Comparison of ENCODE assay signal across 8 mouse cellular contexts in the genomic region with DNA sequence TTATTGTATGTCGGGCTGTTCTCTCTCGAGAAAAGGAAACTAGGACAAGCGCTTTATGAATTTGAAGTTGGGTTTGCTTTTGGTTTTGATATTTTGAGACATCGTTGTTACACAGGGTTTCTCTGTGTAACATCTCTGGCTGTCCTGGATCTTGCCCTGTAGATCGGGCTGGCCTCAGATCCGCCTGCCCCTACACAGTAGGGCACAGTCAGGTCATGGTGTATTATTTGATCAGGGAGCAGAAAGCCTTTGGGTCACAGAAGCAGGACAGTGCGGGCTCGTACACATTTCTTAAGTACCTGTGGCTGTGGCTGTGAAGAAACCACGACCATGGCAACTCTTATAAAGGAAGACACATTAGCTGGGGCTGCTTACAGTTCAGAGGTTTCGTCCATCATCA. TPM values are rescaled to one million over a fixed set of nuclear protein-coding genes. Genes with fewer than 3 reads are reported as not detected.
DNase-seq lines count a peak whose midpoint lies in the region; ATAC-seq and TF ChIP-seq lines count a peak whose summit lies in the region.

No protein-coding gene starts in this region.

- H3K36me3 ChIP-seq in kidney, postnatal 0 days (ENCODE audit: insufficient read depth, low read length) = peaks cover 23% of the 10 kb centered on the region
- H3K36me3 ChIP-seq in hindbrain, postnatal 0 days (ENCODE audit: insufficient read depth, low read length) = peaks cover 26% of the 10 kb centered on the region
- peaks cover 22% of the 10 kb centered on the region for H3K36me3 ChIP-seq in midbrain, postnatal 0 days (ENCODE audit: insufficient read depth, low read length)

- no peak for TF ChIP-seq CTCF in kidney, postnatal 0 days (IDR thresholded peaks at IDR 0.05; ENCODE audit: low read depth)
- no peak for TF ChIP-seq CTCF in cortical plate, adult 2 months (IDR thresholded peaks at IDR 0.05; ENCODE audit: extremely low read depth, insufficient read depth, low read length)
- TF ChIP-seq CTCF in hindbrain, postnatal 0 days (IDR thresholded peaks at IDR 0.05; ENCODE audit: low read depth) = no peak
- no peak for TF ChIP-seq CTCF in midbrain, postnatal 0 days (IDR thresholded peaks at IDR 0.05)

- H3K27ac ChIP-seq in kidney, postnatal 0 days = no peak overlapping the region
- no peak overlapping the region for H3K27ac ChIP-seq in cortical plate, adult 2 months (ENCODE audit: insufficient read depth, low read length)
- H3K27ac ChIP-seq in hindbrain, postnatal 0 days = no peak overlapping the region
- no peak overlapping the region for H3K27ac ChIP-seq in midbrain, postnatal 0 days (ENCODE audit: low read depth, low read length)

- peaks cover 3% of the 10 kb centered on the region; the same call in 1 of the 2 replicates for H3K4me1 ChIP-seq in kidney, postnatal 0 days (replicated peaks; ENCODE audit: insufficient read depth, low read length)
- H3K4me1 ChIP-seq in cortical plate, adult 2 months (ENCODE audit: control insufficient read depth, insufficient read depth, low read length) = peaks cover 5% of the 10 kb centered on the region
- peaks cover 17% of the 10 kb centered on the region; the same call in 1 of the 2 replicates for H3K4me1 ChIP-seq in hindbrain, postnatal 0 days (ENCODE audit: insufficient read depth, low read length)
- H3K4me1 ChIP-seq in midbrain, postnatal 0 days (ENCODE audit: insufficient read depth, low read length) = peaks cover 5% of the 10 kb centered on the region; the same call in 1 of the 2 replicates

- no peak for ATAC-seq in kidney, postnatal 0 days (replicated peaks; ENCODE audit: low FRiP score, low read depth)
- ATAC-seq in hindbrain, postnatal 0 days = no peak
- ATAC-seq in midbrain, postnatal 0 days (ENCODE audit: low FRiP score) = no peak

- no peak for TF ChIP-seq POLR2A in cortical plate, adult 2 months (IDR thresholded peaks at IDR 0.05; ENCODE audit: extremely low read depth, insufficient read depth, low read length)

- H3K27me3 ChIP-seq in kidney, postnatal 0 days (ENCODE audit: insufficient read depth, low read length) = no peaks in the 10 kb centered on the region
- no peaks in the 10 kb centered on the region for H3K27me3 ChIP-seq in hindbrain, postnatal 0 days (ENCODE audit: insufficient read depth, low read length)
- H3K27me3 ChIP-seq in midbrain, postnatal 0 days (ENCODE audit: insufficient read depth, low read length) = no peaks in the 10 kb centered on the region

- WGBS in kidney, postnatal 0 days = 14% methylated on average over 10 of the region's 10 CpGs
- 19% methylated on average over 10 of the region's 10 CpGs for WGBS in hindbrain, postnatal 0 days
- 30% methylated on average over 10 of the region's 10 CpGs for WGBS in midbrain, postnatal 0 days

- DNase-seq in kidney, postnatal 0 days (ENCODE audit: low spot score) = no peak
- no peak for DNase-seq in kidney, postnatal 14 days
- no peak for DNase-seq in hindbrain, postnatal 0 days (ENCODE audit: low spot score)
- no peak for DNase-seq in midbrain, postnatal 0 days (ENCODE audit: low spot score)
- DNase-seq in right cerebral cortex, adult 18-20 months = no peak
- no peak for DNase-seq in urinary bladder, adult 18-20 months (ENCODE audit: low spot score in 2 of 2)
- no peak for DNase-seq in embryo, embryonic 10 days (ENCODE audit: low spot score)

- peak overlapping the region; percentile 86 for H3K4me3 ChIP-seq in kidney, postnatal 0 days (replicated peaks; ENCODE audit: low read depth, low read length)
- H3K4me3 ChIP-seq in cortical plate, adult 2 months (ENCODE audit: insufficient read depth, low read length) = peak overlapping the region; percentile 72
- H3K4me3 ChIP-seq in hindbrain, postnatal 0 days (ENCODE audit: low read length) = peak overlapping the region; percentile 97
- H3K4me3 ChIP-seq in midbrain, postnatal 0 days (ENCODE audit: low read depth, low read length) = peak overlapping the region; percentile 70

- H3K9me3 ChIP-seq in kidney, postnatal 0 days (replicated peaks; ENCODE audit: low read length) = no peaks in the 10 kb centered on the region
- H3K9me3 ChIP-seq in hindbrain, postnatal 0 days (ENCODE audit: low read length) = no peaks in the 10 kb centered on the region
- no peaks in the 10 kb centered on the region for H3K9me3 ChIP-seq in midbrain, postnatal 0 days (ENCODE audit: low read length)

- peak overlapping the region; percentile 76 for H3K9ac ChIP-seq in kidney, postnatal 0 days (ENCODE audit: low read depth, low read length)
- peak overlapping the region; percentile 87 for H3K9ac ChIP-seq in hindbrain, postnatal 0 days (replicated peaks; ENCODE audit: low read length)
- H3K9ac ChIP-seq in midbrain, postnatal 0 days (replicated peaks; ENCODE audit: low read length, poor library complexity, severe bottlenecking) = peak overlapping the region; percentile 77

- H3K4me2 ChIP-seq in kidney, postnatal 0 days (ENCODE audit: low read length) = peak overlapping the region; percentile 56
- H3K4me2 ChIP-seq in hindbrain, postnatal 0 days (ENCODE audit: low read depth, low read length) = peak overlapping the region; percentile 86
- H3K4me2 ChIP-seq in midbrain, postnatal 0 days (ENCODE audit: low read depth, low read length, poor library complexity, severe bottlenecking) = peak overlapping the region; percentile 84

RNA-seq across cellular contexts. Expression of a gene that starts 0.7 kb away (rescaled TPM):
- polyA plus RNA-seq in kidney, postnatal 0 days (2015; fragmentation: Nextera tagmentation; extraction: Ambion mirVana) = 101 and 107 TPM in 2 replicates
- 54.9 and 59.1 TPM in 2 replicates for polyA plus RNA-seq in cortical plate, adult 2 months (2012; rRNA removed)
- 58.9 and 128 TPM in 2 replicates for total RNA-seq in hindbrain, postnatal 0 days (2014; rRNA removed)
- 64.9 and 65.2 TPM in 2 replicates for polyA plus RNA-seq in hindbrain, postnatal 0 days (2015; fragmentation: Nextera tagmentation; extraction: Ambion mirVana)
- total RNA-seq in midbrain, postnatal 0 days (2014; rRNA removed) = 64.7 and 86.4 TPM in 2 replicates
- 64.0 and 68.6 TPM in 2 replicates for polyA plus RNA-seq in midbrain, postnatal 0 days (2015; fragmentation: Nextera tagmentation; extraction: Ambion mirVana)

RNA-seq across cellular contexts. Expression of a gene that starts 36.4 kb away (rescaled TPM):
- polyA plus RNA-seq in kidney, postnatal 0 days (2015; fragmentation: Nextera tagmentation; extraction: Ambion mirVana) = 5.4 and 5.6 TPM in 2 replicates
- polyA plus RNA-seq in cortical plate, adult 2 months (2012; rRNA removed) = 9.5 and 10.2 TPM in 2 replicates
- total RNA-seq in hindbrain, postnatal 0 days (2014; rRNA removed) = 3.9 and 4.2 TPM in 2 replicates
- polyA plus RNA-seq in hindbrain, postnatal 0 days (2015; fragmentation: Nextera tagmentation; extraction: Ambion mirVana) = 1.4 and 1.5 TPM in 2 replicates
- 4.1 and 6.0 TPM in 2 replicates for total RNA-seq in midbrain, postnatal 0 days (2014; rRNA removed)
- polyA plus RNA-seq in midbrain, postnatal 0 days (2015; fragmentation: Nextera tagmentation; extraction: Ambion mirVana) = 1.4 and 1.6 TPM in 2 replicates

RNA-seq across cellular contexts. Expression of a gene that starts 47.4 kb away (rescaled TPM):
- polyA plus RNA-seq in kidney, postnatal 0 days (2015; fragmentation: Nextera tagmentation; extraction: Ambion mirVana) = 73.9 and 77.8 TPM in 2 replicates
- 21.2 and 21.3 TPM in 2 replicates for polyA plus RNA-seq in cortical plate, adult 2 months (2012; rRNA removed)
- total RNA-seq in hindbrain, postnatal 0 days (2014; rRNA removed) = 14.5 and 20.0 TPM in 2 replicates
- polyA plus RNA-seq in hindbrain, postnatal 0 days (2015; fragmentation: Nextera tagmentation; extraction: Ambion mirVana) = 69.8 and 70.7 TPM in 2 replicates
- total RNA-seq in midbrain, postnatal 0 days (2014; rRNA removed) = 21.3 and 29.0 TPM in 2 replicates
- 68.0 and 71.8 TPM in 2 replicates for polyA plus RNA-seq in midbrain, postnatal 0 days (2015; fragmentation: Nextera tagmentation; extraction: Ambion mirVana)

RNA-seq across cellular contexts. Expression of a gene that starts 47.5 kb away (rescaled TPM):
- 157 and 171 TPM in 2 replicates for polyA plus RNA-seq in kidney, postnatal 0 days (2015; fragmentation: Nextera tagmentation; extraction: Ambion mirVana)
- 92.2 and 93.8 TPM in 2 replicates for polyA plus RNA-seq in cortical plate, adult 2 months (2012; rRNA removed)
- total RNA-seq in hindbrain, postnatal 0 days (2014; rRNA removed) = 28.3 and 36.9 TPM in 2 replicates
- polyA plus RNA-seq in hindbrain, postnatal 0 days (2015; fragmentation: Nextera tagmentation; extraction: Ambion mirVana) = 185 and 186 TPM in 2 replicates
- total RNA-seq in midbrain, postnatal 0 days (2014; rRNA removed) = 35.8 and 46.4 TPM in 2 replicates
- 188 and 191 TPM in 2 replicates for polyA plus RNA-seq in midbrain, postnatal 0 days (2015; fragmentation: Nextera tagmentation; extraction: Ambion mirVana)
